Mouse (Mus musculus) spleen, postnatal 36 days (tissue): ENCODE data around the gene Ovol3.
"Not testable (repeated sequence)": the region's sequence is repeated elsewhere in the genome, so short reads cannot be mapped to it uniquely, and the experiment has no call there.

ENCODE experiments used
- DNase-seq, 2 experiments: peaks; one replicate each; pipeline ENCODE4 v3.0.0; 2022; ENCODE audit warnings: low spot score in 2 of 2, mixed read lengths in 1 of 2

Gene Ovol3

GRCm38 (mm10) chr7:30235625-30236024 is at the start of gene Ovol3:
Ovol3 (minus strand) TSS chr7:30235725.
- no peak for DNase-seq

- DNase-seq = no peak
These were observed 47.2 kb upstream of the Ovol3 start for GRCm38 (mm10) chr7:30282740-30283139.

- no peak for DNase-seq
These were observed 46.0 kb upstream of the Ovol3 start for GRCm38 (mm10) chr7:30281522-30281921.

GRCm38 (mm10) chr7:30280670-30281138 is 45.2 kb upstream of the Ovol3 start:
- DNase-seq = peak; percentile 75 to 83

- peak; percentile 90 to 93 for DNase-seq
These were observed 44.6 kb upstream of the Ovol3 start, which contains the start of the genes Thap8 and Wdr62 for GRCm38 (mm10) chr7:30279951-30280669. Thap8 (plus strand) TSS chr7:30280094. Wdr62 (minus strand) TSS chr7:30280419.

- no peak for DNase-seq
These were observed 44.0 kb upstream of the Ovol3 start for GRCm38 (mm10) chr7:30279536-30279935.

GRCm38 (mm10) chr7:30278911-30279310 is 43.4 kb upstream of the Ovol3 start:
- no peak for DNase-seq

GRCm38 (mm10) chr7:30274383-30274782 is 38.9 kb upstream of the Ovol3 start:
- no peak for DNase-seq

- no peak for DNase-seq
These were observed 34.1 kb upstream of the Ovol3 start for GRCm38 (mm10) chr7:30269641-30270040.

GRCm38 (mm10) chr7:30266780-30267179 is 31.3 kb upstream of the Ovol3 start:
- no peak for DNase-seq

GRCm38 (mm10) chr7:30265935-30266334 is 30.4 kb upstream of the Ovol3 start:
- no peak for DNase-seq

GRCm38 (mm10) chr7:30265531-30265930 is 30.0 kb upstream of the Ovol3 start:
- DNase-seq = no peak

- no peak for DNase-seq
These were observed 29.5 kb upstream of the Ovol3 start for GRCm38 (mm10) chr7:30265041-30265440.

GRCm38 (mm10) chr7:30251956-30252954 is 16.7 kb upstream of the Ovol3 start:
- peak; percentile 5 to 11 for DNase-seq

GRCm38 (mm10) chr7:30237374-30237773 is 1.8 kb upstream of the Ovol3 start:
- not testable (repeated sequence) for DNase-seq

GRCm38 (mm10) chr7:30235091-30235490 is 434 bp downstream of the Ovol3 start:
- DNase-seq = no peak

- no peak for DNase-seq
These were observed 1.2 kb downstream of the Ovol3 start for GRCm38 (mm10) chr7:30234276-30234858.

- no peak for DNase-seq
These were observed 2.1 kb downstream of the Ovol3 start for GRCm38 (mm10) chr7:30233387-30233786.

GRCm38 (mm10) chr7:30232631-30233148 is 2.8 kb downstream of the Ovol3 start:
- DNase-seq = peak; percentile 36 to 55

- peak; percentile 95 to 96 for DNase-seq
These were observed 3.7 kb downstream of the Ovol3 start, which contains the start of the genes Polr2i and Tbcb for GRCm38 (mm10) chr7:30231669-30232454. Polr2i (plus strand) TSS chr7:30231948. Tbcb (minus strand) TSS chr7:30232272.

- DNase-seq = no peak
These were observed 4.2 kb downstream of the Ovol3 start for GRCm38 (mm10) chr7:30231328-30231668.
